In the genomic region with DNA sequence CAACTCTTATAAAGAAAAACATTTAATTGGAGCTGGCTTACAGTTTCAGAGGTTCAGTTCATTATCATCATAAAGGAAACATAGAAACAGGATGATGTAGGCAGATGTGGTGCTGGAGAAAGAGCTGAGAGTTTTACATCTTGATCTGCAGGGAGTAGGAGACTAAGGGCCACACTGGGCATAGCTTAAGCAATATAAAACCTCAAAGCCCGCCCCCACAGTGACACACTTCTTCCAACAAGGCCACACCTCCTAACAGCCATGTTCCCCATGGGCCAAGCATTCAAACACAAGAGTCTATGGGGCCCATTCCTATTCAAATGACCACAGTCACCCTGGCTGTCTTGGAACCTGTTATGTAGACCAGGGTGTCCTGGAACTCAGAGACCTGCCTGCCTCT, we compare ENCODE assay signal across 30 mouse cellular contexts. TPM values are rescaled to one million over a fixed set of nuclear protein-coding genes. Genes with fewer than 3 reads are reported as not detected.
A peak's percentile ranks its signal among the peaks of the same experiment; 100 is the strongest.
DNase-seq lines count a peak whose midpoint lies in the region; ATAC-seq lines count a peak whose summit lies in the region.
"Had no signal": no experiment of that assay in that cellular context is flagged by ENCODE, and none has a peak within 500 bp of the region (broad histone marks: within the 10 kb centered on the region; RNA-seq: fewer than 3 reads in every experiment).

No protein-coding gene starts in this region.

- H3K27me3 ChIP-seq in kidney, embryonic 15.5 days: 0 out of 2 replicates have a peak, but pooled peaks cover 1% of the 10 kb centered on the region
- peaks cover 13% of the 10 kb centered on the region; the same call in 1 of the 2 replicates for H3K27me3 ChIP-seq in limb, embryonic 10.5 days (ENCODE audit: low read depth, poor library complexity, severe bottlenecking)
- 0 out of 2 replicates have a peak, but pooled peaks cover 3% of the 10 kb centered on the region for H3K27me3 ChIP-seq in midbrain, embryonic 14.5 days (ENCODE audit: control insufficient read depth, insufficient read depth, low read length)
- H3K27me3 ChIP-seq: embryonic facial prominence, embryonic 12.5 days; heart, embryonic 15.5 days; Patski had no signal

- no peak overlapping the region for H3K9ac ChIP-seq in kidney, embryonic 15.5 days
- no peak overlapping the region for H3K9ac ChIP-seq in midbrain, embryonic 14.5 days (replicated peaks; ENCODE audit: low read length)
- H3K9ac ChIP-seq: embryonic facial prominence, embryonic 12.5 days; forebrain, embryonic 12.5 days; forebrain, postnatal 0 days; heart, embryonic 15.5 days; liver, embryonic 12.5 days; liver, postnatal 0 days; neural tube, embryonic 12.5 days had no signal

- ATAC-seq in kidney, embryonic 15.5 days (replicated peaks; ENCODE audit: low FRiP score): no peak
- no peak for ATAC-seq in midbrain, embryonic 14.5 days (ENCODE audit: low FRiP score, low TSS enrichment)
- ATAC-seq: forebrain, postnatal 0 days; hindbrain, embryonic 16.5 days; liver, embryonic 12.5 days; liver, postnatal 0 days; midbrain, embryonic 16.5 days; Patski had no signal

- no peak overlapping the region for H3K4me2 ChIP-seq in kidney, embryonic 15.5 days
- H3K4me2 ChIP-seq in midbrain, embryonic 14.5 days (ENCODE audit: low read length): no peak overlapping the region
- H3K4me2 ChIP-seq: embryonic facial prominence, embryonic 12.5 days; forebrain, embryonic 12.5 days; heart, embryonic 15.5 days; liver, embryonic 12.5 days; neural tube, embryonic 12.5 days had no signal

- WGBS in kidney, embryonic 15.5 days: 79% methylated on average over 1 of the region's 1 CpGs
- WGBS in limb, embryonic 10.5 days: 88% methylated on average over 1 of the region's 1 CpGs
- WGBS in midbrain, embryonic 14.5 days: 70% methylated on average over 1 of the region's 1 CpGs

- H3K9me3 ChIP-seq in kidney, embryonic 15.5 days (replicated peaks): no peaks in the 10 kb centered on the region
- H3K9me3 ChIP-seq in limb, embryonic 10.5 days (replicated peaks): no peaks in the 10 kb centered on the region
- H3K9me3 ChIP-seq in midbrain, embryonic 14.5 days (ENCODE audit: control insufficient read depth, low read length): no peaks in the 10 kb centered on the region
- H3K9me3 ChIP-seq: embryonic facial prominence, embryonic 12.5 days; forebrain, embryonic 12.5 days; G1E; heart, embryonic 15.5 days; liver, embryonic 12.5 days; neural tube, embryonic 12.5 days had no signal

- no peaks in the 10 kb centered on the region for H3K36me3 ChIP-seq in kidney, embryonic 15.5 days
- H3K36me3 ChIP-seq in limb, embryonic 10.5 days: no peaks in the 10 kb centered on the region
- no peaks in the 10 kb centered on the region for H3K36me3 ChIP-seq in midbrain, embryonic 14.5 days (ENCODE audit: control insufficient read depth, insufficient read depth, low read length)
- H3K36me3 ChIP-seq: embryonic facial prominence, embryonic 12.5 days; forebrain, embryonic 12.5 days; G1E; heart, embryonic 15.5 days; liver, embryonic 12.5 days; neural tube, embryonic 12.5 days had no signal

- H3K4me1 ChIP-seq in kidney, embryonic 15.5 days: peaks cover 75% of the 10 kb centered on the region
- peaks cover 63% of the 10 kb centered on the region for H3K4me1 ChIP-seq in limb, embryonic 10.5 days
- 0 out of 2 replicates have a peak, but pooled peaks cover 5% of the 10 kb centered on the region for H3K4me1 ChIP-seq in midbrain, embryonic 14.5 days (ENCODE audit: control insufficient read depth, insufficient read depth, low read length)

- H3K27ac ChIP-seq in kidney, embryonic 15.5 days: peak overlapping the region; percentile 76; the same call in 1 of the 2 replicates
- peak overlapping the region; percentile 71; the same call in 1 of the 2 replicates for H3K27ac ChIP-seq in limb, embryonic 10.5 days
- no peak overlapping the region for H3K27ac ChIP-seq in midbrain, embryonic 14.5 days (replicated peaks; ENCODE audit: low read depth, low read length)
- H3K27ac ChIP-seq: forebrain, embryonic 12.5 days; liver, embryonic 12.5 days; macrophage; neural tube, embryonic 12.5 days had no signal

- no peak overlapping the region for H3K4me3 ChIP-seq in kidney, embryonic 15.5 days (replicated peaks)
- H3K4me3 ChIP-seq in limb, embryonic 10.5 days: no peak overlapping the region
- no peak overlapping the region for H3K4me3 ChIP-seq in midbrain, embryonic 14.5 days (replicated peaks; ENCODE audit: low read depth, low read length)
- H3K4me3 ChIP-seq: embryonic facial prominence, embryonic 12.5 days; erythroblast, embryonic 14.5 days; forebrain, embryonic 12.5 days; heart, embryonic 15.5 days; liver, embryonic 12.5 days; myocyte; neural tube, embryonic 12.5 days had no signal

- no peak for DNase-seq in kidney, postnatal 25 days
- peak; percentile 55 for DNase-seq in 3T3-L1 (ENCODE audit: low read depth, low spot score)
- peak; percentile 62 for DNase-seq in 416B (ENCODE audit: low read depth)
- no peak for DNase-seq in limb, embryonic 10.5 days (ENCODE audit: low spot score)
- DNase-seq in spleen, adult 18-20 months: no peak
- no peak for DNase-seq in midbrain, embryonic 14.5 days
- DNase-seq: adrenal gland, postnatal 14 days; cerebellum, adult 11 months; cerebellum, adult 9-10 months; cerebellum, postnatal 36 days; forebrain, postnatal 0 days; kidney, adult 9 months; liver, postnatal 0 days; right cerebral cortex, adult 18-20 months; right cerebral cortex, postnatal 4 days; thymus, postnatal 4 days had no signal

RNA-seq across cellular contexts. Expression of a gene that starts 1.3 kb away (rescaled TPM):
- polyA plus RNA-seq in kidney, embryonic 15.5 days (2015; fragmentation: Nextera tagmentation; extraction: Ambion mirVana): 57.5 and 58.8 TPM in 2 replicates
- polyA plus RNA-seq in limb, embryonic 10.5 days (2016; fragmentation: Nextera tagmentation; extraction: Ambion mirVana): 17.0 and 23.5 TPM in 2 replicates
- 72.9 and 100 TPM in 2 replicates for polyA plus RNA-seq in midbrain, embryonic 14.5 days (2014; fragmentation: Nextera tagmentation; extraction: Ambion mirVana)

RNA-seq across cellular contexts. Expression of a gene that starts 11.8 kb away (rescaled TPM):
- 23.0 and 29.7 TPM in 2 replicates for polyA plus RNA-seq in kidney, embryonic 15.5 days (2015; fragmentation: Nextera tagmentation; extraction: Ambion mirVana)
- polyA plus RNA-seq in limb, embryonic 10.5 days (2016; fragmentation: Nextera tagmentation; extraction: Ambion mirVana): 6.4 and 6.7 TPM in 2 replicates
- polyA plus RNA-seq in midbrain, embryonic 14.5 days (2014; fragmentation: Nextera tagmentation; extraction: Ambion mirVana): 7.2 and 8.8 TPM in 2 replicates
- polyA plus RNA-seq: erythroblast, embryonic 14.5 days had no signal

RNA-seq across cellular contexts. Expression of a gene that starts 48.4 kb away (rescaled TPM):
- 0.36 and 0.85 TPM in 2 replicates for polyA plus RNA-seq in kidney, embryonic 15.5 days (2015; fragmentation: Nextera tagmentation; extraction: Ambion mirVana)
- polyA plus RNA-seq in limb, embryonic 10.5 days (2016; fragmentation: Nextera tagmentation; extraction: Ambion mirVana): 0.16 and 0.26 TPM in 2 replicates
- polyA plus RNA-seq in midbrain, embryonic 14.5 days (2014; fragmentation: Nextera tagmentation; extraction: Ambion mirVana): 0.14 TPM in 1 of 2 replicates, not detected in the other
- polyA plus RNA-seq: erythroblast, embryonic 14.5 days; G1E; intestine, embryonic 14.5 days; liver, embryonic 12.5 days had no signal

Comparison
In these comparisons a context has a peak if more than half of its experiments do, and no peak if none do; other contexts are left out.
1. DNase-seq: peak in 3T3-L1 (single experiment) and 416B (single experiment); none in kidney, postnatal 25 days (0 of 2), limb, embryonic 10.5 days (single experiment), spleen, adult 18-20 months (0 of 2) and midbrain, embryonic 14.5 days (single experiment).